Mouse (Mus musculus) stomach, postnatal 0 days (tissue): ENCODE data around the gene Hmga1b.

ENCODE experiments used
- CTCF ChIP-seq: IDR thresholded peaks from 2 replicates; pipeline ENCODE4 v1.5.1; 2016; ENCODE audit warnings: antibody characterized with exemption, low read depth, mild to moderate bottlenecking, moderate library complexity
- EP300 ChIP-seq: optimal IDR thresholded peaks from 2 replicates; pipeline ENCODE3; 2016; ENCODE audit warnings: antibody characterized with exemption

DNA sequence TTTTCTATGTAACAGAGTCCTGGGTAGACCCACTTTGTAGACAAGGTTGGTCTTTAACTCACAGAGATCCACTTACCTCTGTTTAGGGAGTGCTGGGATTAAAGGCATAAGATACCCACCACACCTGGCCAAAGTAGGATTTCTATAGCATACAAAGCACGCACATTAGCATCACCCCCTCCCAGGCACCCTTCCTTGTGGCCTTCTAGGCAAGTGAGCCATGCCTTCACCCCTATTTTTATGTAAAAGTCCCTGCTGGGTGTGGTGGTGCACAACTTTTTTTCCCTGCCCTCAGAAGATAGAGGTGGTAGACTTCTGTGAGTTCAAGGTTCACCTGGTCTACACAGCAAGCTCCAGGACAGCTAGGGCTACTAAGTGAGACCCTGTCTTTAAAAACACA lies 17.3 kb downstream of the Hmga1b start:
- TF ChIP-seq CTCF (no peak), EP300 (no peak)
